Mouse (Mus musculus): Measurements from ENCODE around the gene Trim80.

Gene Trim80

GRCm38 (mm10) chr11:115439906-115440595, at the start of gene Trim80:
Trim80 (plus strand) TSS chr11:115440545.
- DNase-seq (ENCODE audit: low spot score), result no peak

- DNase-seq (ENCODE audit: low spot score), result no peak
Observed at GRCm38 (mm10) chr11:115391358-115391757, 49.0 kb upstream of the Trim80 start.

- no peak for DNase-seq (ENCODE audit: low spot score)
Observed at GRCm38 (mm10) chr11:115393721-115394325, 46.5 kb upstream of the Trim80 start.

- no peak for DNase-seq (ENCODE audit: low spot score)
Observed at GRCm38 (mm10) chr11:115398085-115398484, 42.3 kb upstream of the Trim80 start.

- no peak for DNase-seq (ENCODE audit: low spot score)
Observed at GRCm38 (mm10) chr11:115400126-115400525, 40.2 kb upstream of the Trim80 start.

GRCm38 (mm10) chr11:115400630-115401391, 39.5 kb upstream of the Trim80 start:
- DNase-seq (ENCODE audit: low spot score), result no peak

GRCm38 (mm10) chr11:115403338-115404124, 36.8 kb upstream of the Trim80 start, which contains the start of gene Mrpl58:
Mrpl58 (plus strand) TSS chr11:115403752.
- peak; percentile 86 for DNase-seq (ENCODE audit: low spot score)

- no peak for DNase-seq (ENCODE audit: low spot score)
Observed at GRCm38 (mm10) chr11:115405723-115406122, 34.6 kb upstream of the Trim80 start.

GRCm38 (mm10) chr11:115406858-115407401, 33.4 kb upstream of the Trim80 start:
- no peak for DNase-seq (ENCODE audit: low spot score)

- DNase-seq (ENCODE audit: low spot score), result no peak
Observed at GRCm38 (mm10) chr11:115408266-115408920, 32.0 kb upstream of the Trim80 start.

GRCm38 (mm10) chr11:115409556-115409955, 30.8 kb upstream of the Trim80 start:
- no peak for DNase-seq (ENCODE audit: low spot score)

- DNase-seq (ENCODE audit: low spot score), result peak; percentile 96
Observed at GRCm38 (mm10) chr11:115419531-115420237, 20.7 kb upstream of the Trim80 start, which contains the start of the genes Atp5h and Kctd2. Atp5h (minus strand) TSS chr11:115419962. Kctd2 (plus strand) TSS chr11:115420128.

- peak; percentile 63 for DNase-seq (ENCODE audit: low spot score)
Observed at GRCm38 (mm10) chr11:115420336-115421190, 19.8 kb upstream of the Trim80 start.

GRCm38 (mm10) chr11:115421328-115421727, 19.0 kb upstream of the Trim80 start:
- no peak for DNase-seq (ENCODE audit: low spot score)

GRCm38 (mm10) chr11:115421972-115422371, 18.4 kb upstream of the Trim80 start:
- DNase-seq (ENCODE audit: low spot score), result no peak

GRCm38 (mm10) chr11:115423091-115423490, 17.3 kb upstream of the Trim80 start:
- DNase-seq (ENCODE audit: low spot score), result no peak

- DNase-seq (ENCODE audit: low spot score), result no peak
Observed at GRCm38 (mm10) chr11:115424666-115425065, 15.7 kb upstream of the Trim80 start.

- DNase-seq (ENCODE audit: low spot score), result no peak
Observed at GRCm38 (mm10) chr11:115425671-115426070, 14.7 kb upstream of the Trim80 start.

All from yolk sac, embryonic 10.5 days (tissue).